Mouse (Mus musculus) left cerebral cortex, postnatal 14 days (tissue): ENCODE measurements around the gene Cct3. TPM values are rescaled to one million over a fixed set of nuclear protein-coding genes. Genes with fewer than 3 reads are reported as not detected.
"Not testable (repeated sequence)": the region's sequence is repeated elsewhere in the genome, so short reads cannot be mapped to it uniquely, and the experiment has no call there.

ENCODE experiments used
- DNase-seq, 2 experiments: peaks; one replicate each; pipeline ENCODE4 v3.0.0; 2021 to 2022; ENCODE audit warnings: low spot score in 2 of 2, mixed read lengths in 1 of 2
- intact Hi-C: fragments of 180-260 bp; cut with DNase I; formaldehyde crosslinking; loops from one replicate; pipeline ENCODE4 v1.15.1; 2025
- total RNA-seq, 2 experiments: library from RNA; stranded (reverse); gene quantifications; 2 replicates each; pipeline ENCODE4 v1.2.3; 2021

Gene Cct3
- total RNA-seq, 2 experiments from 2014 or later: 163 to 170 TPM

GRCm38 (mm10) chr3:88285565-88285895 is 11.4 kb upstream of the Cct3 start:
- intact Hi-C loops, DNase-seq: not testable (repeated sequence)

DNA sequence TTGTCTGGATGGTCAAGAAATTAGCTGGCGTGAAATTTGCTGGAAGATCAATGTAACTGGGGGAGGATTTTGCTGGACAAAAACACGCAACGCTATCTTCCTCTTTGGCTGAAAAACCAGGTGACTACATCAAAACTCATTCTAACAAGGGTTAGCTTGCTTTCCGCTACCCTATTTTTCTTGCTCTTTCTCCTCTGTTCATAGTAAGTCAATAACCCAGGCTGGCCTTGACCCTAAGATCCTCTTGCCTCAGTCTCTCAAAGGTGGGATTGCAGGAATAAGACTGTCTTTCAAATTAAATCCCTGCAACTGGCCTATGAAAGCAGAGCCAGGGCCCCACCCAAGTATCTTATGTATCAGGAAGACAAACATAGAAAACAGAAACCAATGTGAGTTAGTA is 9.8 kb upstream of the Cct3 start, which contains the start of gene Gm38392:
TSS of gene Gm38392 (minus strand) at position 101 of the 400 bp plus-strand sequence.
- intact Hi-C loops: no loop called here
- DNase-seq: no peak

DNA sequence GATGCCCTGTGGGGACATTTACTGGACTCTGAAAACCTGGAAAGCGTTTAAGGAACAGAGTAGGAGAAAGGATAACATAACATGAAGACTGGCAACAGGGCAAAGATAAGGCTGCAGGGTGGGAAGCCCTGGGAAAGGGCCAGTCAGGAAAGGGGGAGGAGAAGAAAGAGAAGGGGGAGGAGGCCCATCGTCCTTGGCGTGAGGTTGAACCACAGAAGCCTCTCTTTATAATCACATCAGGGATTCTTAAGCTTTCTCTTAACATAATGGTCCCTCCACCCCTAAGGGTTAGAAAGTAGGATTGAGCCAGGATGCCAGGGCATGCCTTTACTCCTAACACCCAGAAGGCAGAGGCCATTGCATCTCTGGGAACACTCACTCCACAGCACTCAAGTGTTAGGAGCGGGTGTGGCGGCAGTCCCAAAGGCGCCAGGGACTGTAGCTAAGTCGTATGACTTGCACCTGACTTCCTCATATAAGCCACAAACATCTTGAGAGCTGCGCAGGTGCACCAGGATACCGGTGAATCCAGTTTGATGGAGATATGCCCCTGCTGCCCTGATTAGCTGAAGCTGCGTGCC is 8.7 kb upstream of the Cct3 start:
- intact Hi-C loops, DNase-seq: not testable (repeated sequence)

GRCm38 (mm10) chr3:88291970-88292369 is 4.9 kb upstream of the Cct3 start:
- DNase-seq: peak; percentile 12 to 28
- intact Hi-C loops: loop anchor here (5.0 kb wide), 1 partner anchor 100 kb away; no protein-coding TSS in a partner anchor

GRCm38 (mm10) chr3:88295272-88295671 is 1.6 kb upstream of the Cct3 start:
- DNase-seq, intact Hi-C loops: not testable (repeated sequence)

GRCm38 (mm10) chr3:88296110-88296560 is 781 bp upstream of the Cct3 start:
- peak in 1 of 2 experiments; percentile 22 for DNase-seq
- intact Hi-C loops: no loop called here

DNA sequence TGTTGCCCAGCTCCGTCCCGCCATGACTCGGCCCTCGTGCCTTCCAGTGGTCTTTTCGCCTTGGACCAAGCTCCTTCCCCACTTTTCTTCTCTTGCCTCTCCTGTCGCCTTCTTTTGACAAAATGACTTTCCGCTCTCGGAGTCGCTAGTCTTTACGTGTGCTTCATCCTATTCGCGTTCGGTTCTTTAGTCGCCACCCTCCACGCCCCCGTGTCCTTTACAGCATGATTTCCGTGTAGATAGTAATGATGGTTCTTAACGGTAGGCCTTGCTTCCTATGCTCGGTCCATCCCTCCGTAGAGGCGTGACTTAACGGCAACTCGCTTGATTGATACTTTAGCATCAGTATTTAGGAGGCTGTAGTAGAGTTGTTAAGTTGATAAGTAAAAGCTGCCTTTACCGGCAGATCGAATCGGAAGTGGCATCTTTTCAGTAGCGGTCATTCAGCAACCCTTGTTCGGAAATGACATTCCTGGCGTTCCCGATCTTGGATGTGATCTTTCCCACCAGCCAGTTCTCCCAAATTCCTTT is 470 bp downstream of the Cct3 start:
- intact Hi-C loops: no loop called here
- peak; percentile 60 to 73 for DNase-seq

DNA sequence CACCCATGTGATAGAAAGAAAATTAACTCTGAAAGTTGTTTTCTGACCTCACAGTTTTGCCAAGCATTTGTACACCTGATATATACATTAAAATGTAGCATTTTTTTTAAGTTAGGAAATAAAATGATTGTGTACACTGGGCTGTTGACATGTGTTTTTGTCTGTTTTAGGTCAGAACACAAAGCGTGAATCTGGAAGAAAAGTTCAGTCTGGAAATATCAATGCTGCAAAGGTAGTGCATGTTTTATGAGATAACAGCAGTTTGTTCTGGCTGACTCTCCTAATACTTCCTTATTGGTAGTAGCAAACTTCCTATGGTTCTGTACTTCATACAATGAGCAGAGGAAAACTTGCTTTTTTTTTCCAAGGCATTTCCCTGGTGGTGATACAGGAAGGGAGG is 2.3 kb downstream of the Cct3 start:
- intact Hi-C loops: no loop called here
- no peak for DNase-seq

DNA sequence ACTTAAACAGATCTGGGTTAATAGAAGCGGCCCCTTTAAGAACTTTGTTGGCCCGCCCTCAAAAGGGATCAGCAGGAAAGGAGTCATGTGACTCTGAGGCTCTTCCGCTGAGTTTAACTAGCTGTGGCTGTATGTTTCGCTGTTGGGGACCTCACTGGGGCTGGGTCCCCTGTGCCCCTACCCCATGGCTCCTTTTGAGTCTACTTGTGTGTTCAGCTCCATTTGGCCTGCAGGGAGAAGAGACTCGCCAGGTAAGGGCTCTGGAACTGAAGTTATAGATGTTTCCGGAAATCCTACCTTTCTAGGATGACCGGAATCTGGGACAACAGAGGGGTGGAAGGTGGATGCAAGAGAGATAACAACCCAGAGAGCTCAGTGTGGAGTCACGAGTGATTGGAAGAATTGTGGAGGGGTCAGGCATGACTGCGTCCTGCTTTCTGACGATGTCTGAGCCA is 28.1 kb downstream of the Cct3 start, which contains the start of gene Glmp:
TSS of gene Glmp (plus strand) at position 73 of the 455 bp plus-strand sequence.
- peak; percentile 54 to 61 for DNase-seq
- intact Hi-C loops: no loop called here

DNA sequence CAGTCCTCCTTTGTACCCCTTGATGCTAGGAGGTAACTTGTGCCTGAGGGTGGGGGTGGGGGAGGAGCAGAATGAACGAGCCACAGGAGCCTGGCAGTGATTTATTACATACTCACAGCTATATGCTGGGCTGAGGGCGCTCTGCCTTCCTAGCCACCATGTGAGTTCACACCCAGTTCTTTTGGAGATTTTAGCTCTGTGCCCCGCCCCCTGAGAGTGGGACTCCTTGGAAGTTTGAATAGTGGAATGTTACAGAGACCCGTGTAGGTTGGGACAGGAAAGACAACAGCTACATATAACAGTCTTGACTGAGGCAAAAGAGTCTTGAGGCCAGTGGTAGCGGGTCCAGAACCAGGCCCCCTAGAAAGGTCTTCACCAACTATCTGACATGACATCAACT is 32.0 kb downstream of the Cct3 start:
- no peak for DNase-seq
- intact Hi-C loops: no loop called here

DNA sequence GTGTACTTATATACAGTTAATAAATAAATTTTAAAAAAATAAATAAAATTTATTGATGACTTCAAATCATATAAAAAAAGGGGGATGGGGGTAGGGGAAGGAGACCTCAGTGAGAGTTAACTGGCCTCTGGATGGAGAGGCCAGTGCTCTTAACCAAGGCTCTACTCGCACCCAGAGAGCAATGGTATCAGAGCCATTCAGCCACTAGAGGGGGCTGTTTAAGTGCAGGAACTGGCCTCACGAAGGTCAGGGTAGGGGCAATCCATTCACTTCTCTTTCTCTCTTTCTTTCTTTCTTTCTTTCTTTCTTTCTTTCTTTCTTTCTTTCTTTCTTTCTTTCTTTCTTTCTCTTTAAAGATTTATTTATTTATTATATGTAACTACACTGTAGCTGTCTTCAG is 34.4 kb downstream of the Cct3 start:
- intact Hi-C loops: no loop called here
- DNase-seq: no peak

- intact Hi-C loops: no loop called here
- DNase-seq: no peak
These were observed 37.2 kb downstream of the Cct3 start for GRCm38 (mm10) chr3:88334029-88334658.

DNA sequence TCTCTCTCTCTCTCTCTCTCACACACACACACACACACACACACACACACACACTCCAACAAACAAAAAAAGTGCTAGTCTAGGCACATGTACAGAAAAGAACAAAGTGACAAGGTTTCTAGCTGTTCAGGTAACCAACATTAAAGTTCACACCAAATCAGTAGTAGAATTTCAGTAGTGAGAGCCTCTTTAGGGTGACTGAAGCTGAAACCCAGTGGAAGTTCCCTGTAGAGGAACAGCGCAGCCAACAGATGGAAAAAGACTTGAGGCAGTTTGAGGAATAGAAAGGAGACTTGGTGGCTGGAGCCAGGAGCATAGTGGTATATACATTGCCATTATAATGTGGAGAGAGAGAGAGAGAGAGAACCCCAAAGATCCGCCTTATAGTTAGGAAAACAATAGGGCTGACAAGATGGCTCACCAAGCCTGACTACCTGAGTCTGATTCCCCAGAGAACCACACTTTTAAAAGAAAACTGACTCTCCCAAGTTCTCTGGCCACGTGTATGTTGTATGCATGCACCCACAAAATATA is 38.1 kb downstream of the Cct3 start:
- DNase-seq: no peak
- intact Hi-C loops: no loop called here

GRCm38 (mm10) chr3:88335436-88336053 is 38.6 kb downstream of the Cct3 start:
- DNase-seq: no peak
- intact Hi-C loops: no loop called here

- DNase-seq: peak; percentile 95 to 97
- intact Hi-C loops: no loop called here
These were observed 39.4 kb downstream of the Cct3 start, which contains the start of the genes Tmem79 and Smg5 for GRCm38 (mm10) chr3:88336058-88337013. TSS of gene Tmem79 (minus strand) at chr3:88336148. TSS of gene Smg5 (plus strand) at chr3:88336260.

DNA sequence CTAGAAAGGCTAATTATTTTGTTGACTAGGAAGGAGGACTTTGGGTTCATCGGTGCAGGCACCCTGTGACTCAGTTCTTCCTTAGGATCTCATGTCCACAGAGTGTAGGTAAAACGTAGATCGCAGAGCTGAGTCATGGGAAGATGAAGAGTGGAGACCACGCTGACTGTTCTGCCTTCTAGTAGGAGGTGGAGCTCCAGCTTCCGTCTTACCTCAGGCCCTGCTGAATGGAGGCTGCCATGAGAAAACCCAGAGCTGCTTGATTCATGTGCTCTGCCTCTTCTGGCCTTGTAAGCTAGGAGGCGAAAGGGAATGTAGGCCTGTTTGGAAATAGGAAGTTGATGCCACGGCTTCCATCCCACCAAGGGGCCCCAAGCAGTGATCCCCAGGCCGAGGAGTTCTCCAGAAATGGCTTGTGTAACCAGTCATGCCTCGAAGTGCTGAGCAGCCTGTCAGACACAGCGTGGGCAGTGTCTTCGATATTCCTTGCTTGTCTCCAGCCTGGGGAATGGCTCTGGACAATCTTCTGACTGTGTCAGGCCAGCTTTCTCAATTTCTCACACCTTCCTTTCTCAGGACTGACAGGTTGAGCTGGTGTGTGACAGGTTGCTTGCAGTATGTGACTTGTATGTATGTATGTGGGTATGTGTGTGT is 40.6 kb downstream of the Cct3 start:
- intact Hi-C loops: no loop called here

GRCm38 (mm10) chr3:88338316-88338715 is 41.4 kb downstream of the Cct3 start:
- intact Hi-C loops: no loop called here
- DNase-seq: no peak

More for the DNA sequence above, 40.6 kb downstream of the Cct3 start:
- peak in 1 of 2 experiments; percentile 34 for DNase-seq

GRCm38 (mm10) chr3:88339006-88339405 is 42.1 kb downstream of the Cct3 start:
- intact Hi-C loops: no loop called here
- DNase-seq: no peak
